Mouse (Mus musculus) regulatory T cell (primary cell): ENCODE measurements around the gene Ubr1.

Experiments
- in situ Hi-C: fragments of 300-600 bp; cut with MboI, MseI; formaldehyde crosslinking; loops from one replicate; pipeline ENCODE4 v1.15.1; 2025; ENCODE audit warnings: high pct_unique_total_duplicates

Gene Ubr1

GRCm38 (mm10) chr2:120863389-120863788, 107.1 kb downstream of the Ubr1 start:
- in situ Hi-C loops = no loop called here

GRCm38 (mm10) chr2:120860699-120861098, 109.8 kb downstream of the Ubr1 start:
- in situ Hi-C loops = no loop called here

- in situ Hi-C loops = no loop called here
These were observed 112.4 kb downstream of the Ubr1 start for GRCm38 (mm10) chr2:120858131-120858530.

GRCm38 (mm10) chr2:120853151-120853550, 117.4 kb downstream of the Ubr1 start:
- in situ Hi-C loops = no loop called here

GRCm38 (mm10) chr2:120852626-120853025, 117.9 kb downstream of the Ubr1 start:
- in situ Hi-C loops = no loop called here

- in situ Hi-C loops = no loop called here
These were observed 120.0 kb downstream of the Ubr1 start, which contains the start of gene Ttbk2 for GRCm38 (mm10) chr2:120850424-120851082. Gene Ttbk2, minus strand, starts transcription at chr2:120850604.

- in situ Hi-C loops = no loop called here
These were observed 120.8 kb downstream of the Ubr1 start, which contains the start of gene Cdan1 for GRCm38 (mm10) chr2:120849449-120850423. Gene Cdan1, minus strand, starts transcription at chr2:120850128.

- in situ Hi-C loops = no loop called here
These were observed 125.2 kb downstream of the Ubr1 start for GRCm38 (mm10) chr2:120845280-120845679.

GRCm38 (mm10) chr2:120843990-120844389, 126.5 kb downstream of the Ubr1 start:
- in situ Hi-C loops = no loop called here

- in situ Hi-C loops = no loop called here
These were observed 129.3 kb downstream of the Ubr1 start for GRCm38 (mm10) chr2:120841211-120841610.

- in situ Hi-C loops = no loop called here
These were observed 135.3 kb downstream of the Ubr1 start for GRCm38 (mm10) chr2:120835167-120835566.

- in situ Hi-C loops = no loop called here
These were observed 143.4 kb downstream of the Ubr1 start for GRCm38 (mm10) chr2:120826936-120827638.
